Mouse (Mus musculus) olfactory bulb, adult 2 months (tissue): ENCODE results near the gene Usp54.
A peak's percentile ranks its signal among the peaks of the same experiment; 100 is the strongest.

Experiments used
- CTCF ChIP-seq: fragments of 200-500 bp; IDR thresholded peaks from 2 replicates; pipeline ENCODE4 v1.5.1; 2012; ENCODE audit warnings: low read depth, mild to moderate bottlenecking, low read length, moderate library complexity; ENCODE audit not compliant: insufficient read depth
- POLR2A ChIP-seq: fragments of 200-500 bp; IDR thresholded peaks from 2 replicates; pipeline ENCODE4 v1.6.1; 2012; ENCODE audit warnings: mild to moderate bottlenecking, low read depth, low read length, moderate library complexity; ENCODE audit not compliant: insufficient read depth

- TF ChIP-seq CTCF (no peak), POLR2A (peak; percentile 85)
These were observed at the start of gene Usp54 for GRCm38 (mm10) chr14:20640644-20641437.
